Mouse (Mus musculus): ENCODE measurements around the gene Scaf4. TPM values are rescaled to one million over a fixed set of nuclear protein-coding genes. Genes with fewer than 3 reads are reported as not detected.
"Not testable (repeated sequence)": the region's sequence is repeated elsewhere in the genome, so short reads cannot be mapped to it uniquely, and the experiment has no call there.

Gene Scaf4
- total RNA-seq, 2 experiments from 2014 or later: 31.3 to 44.8 TPM

DNA sequence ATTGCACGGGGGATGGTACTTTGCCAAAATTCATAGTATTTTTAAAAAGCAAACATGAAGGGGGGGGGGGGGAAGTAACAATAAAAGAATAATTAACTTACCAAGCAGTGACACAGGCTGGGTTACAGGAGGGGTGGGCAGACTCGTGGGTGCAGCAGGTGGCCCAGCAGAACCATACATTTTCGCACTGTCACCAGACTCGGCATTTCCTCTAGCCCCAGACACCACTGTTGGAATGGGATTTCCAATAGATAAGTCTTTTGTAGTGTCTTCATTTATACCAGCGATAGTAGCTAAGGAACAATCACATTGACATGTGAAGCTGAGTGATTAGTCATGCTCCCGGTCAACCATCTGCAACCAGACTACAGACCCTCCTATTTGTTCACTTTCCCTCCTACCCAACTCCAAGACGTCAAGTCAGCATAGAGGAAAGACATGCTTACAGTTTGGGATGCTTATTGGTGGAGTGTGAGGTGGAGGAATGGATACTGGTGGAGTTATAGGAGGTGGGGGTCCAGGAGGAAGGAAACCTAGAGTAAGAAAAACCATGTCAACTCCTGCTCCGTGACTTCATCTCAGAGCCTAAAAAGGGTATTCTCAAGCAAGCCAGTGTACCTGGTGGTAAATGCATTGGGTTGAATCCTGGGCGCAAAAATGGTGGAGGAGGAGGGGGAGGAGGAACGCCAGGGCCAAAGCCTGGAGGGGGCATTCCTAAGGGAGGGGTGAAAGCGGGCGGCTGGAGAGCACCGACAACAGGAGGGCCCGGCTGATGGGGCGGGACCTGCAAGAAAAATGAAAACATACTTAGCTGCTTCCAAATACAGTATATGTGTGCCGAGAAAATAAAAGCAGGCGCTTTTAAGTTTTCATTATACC lies 41.6 kb downstream of the Scaf4 start:
- no peak for ATAC-seq (replicated peaks; ENCODE audit: poor library complexity, severe bottlenecking)

DNA sequence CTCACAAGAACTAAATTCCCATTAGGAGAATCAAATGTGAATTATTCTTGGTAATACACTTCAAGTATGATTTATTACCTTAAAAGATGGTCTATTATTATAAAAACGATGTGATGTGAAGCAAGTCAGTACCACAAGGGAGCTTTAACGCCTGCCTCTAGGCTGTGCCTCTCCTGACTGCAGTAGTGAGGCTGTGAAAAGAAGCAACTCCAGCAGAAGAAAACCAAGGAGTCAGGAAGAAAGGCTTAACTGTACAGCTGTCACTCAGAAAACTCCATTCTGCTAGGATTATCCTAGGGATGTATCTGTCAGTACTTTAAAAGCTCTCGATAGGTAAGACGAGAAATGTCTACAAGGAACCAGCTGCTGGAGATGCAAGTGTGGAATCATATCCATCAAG lies 42.4 kb downstream of the Scaf4 start:
- no peak for ATAC-seq (replicated peaks; ENCODE audit: poor library complexity, severe bottlenecking)

DNA sequence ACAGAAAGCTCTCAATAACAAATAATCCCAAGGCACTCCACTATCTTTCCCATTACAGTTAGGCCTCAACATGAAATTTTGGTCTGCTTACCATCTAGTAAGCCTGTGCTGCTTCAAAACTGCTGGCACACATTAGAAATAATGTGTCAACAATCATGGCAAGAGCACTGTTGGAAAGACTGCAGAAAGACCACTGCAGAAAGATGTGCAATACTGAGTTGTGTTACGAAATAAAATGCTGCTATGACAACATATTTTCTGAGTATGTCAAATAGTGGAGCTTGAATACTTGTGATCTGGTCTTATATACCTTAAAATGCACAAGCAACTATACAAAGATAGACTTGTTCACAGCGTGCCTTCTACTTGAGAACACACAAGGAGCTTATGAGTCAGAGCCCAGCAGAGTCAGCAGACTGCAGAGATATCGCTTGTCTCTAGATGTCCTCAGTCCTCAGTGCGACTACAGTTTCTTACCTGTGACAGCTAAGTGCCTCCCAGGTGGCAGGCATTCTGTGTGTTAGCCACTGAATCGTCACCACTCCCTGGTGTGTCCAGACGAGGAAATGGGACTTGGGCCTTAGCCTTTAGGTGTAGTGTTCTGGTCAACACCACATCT lies 45.1 kb downstream of the Scaf4 start:
- ATAC-seq (replicated peaks; ENCODE audit: poor library complexity, severe bottlenecking): peak; percentile 84

DNA sequence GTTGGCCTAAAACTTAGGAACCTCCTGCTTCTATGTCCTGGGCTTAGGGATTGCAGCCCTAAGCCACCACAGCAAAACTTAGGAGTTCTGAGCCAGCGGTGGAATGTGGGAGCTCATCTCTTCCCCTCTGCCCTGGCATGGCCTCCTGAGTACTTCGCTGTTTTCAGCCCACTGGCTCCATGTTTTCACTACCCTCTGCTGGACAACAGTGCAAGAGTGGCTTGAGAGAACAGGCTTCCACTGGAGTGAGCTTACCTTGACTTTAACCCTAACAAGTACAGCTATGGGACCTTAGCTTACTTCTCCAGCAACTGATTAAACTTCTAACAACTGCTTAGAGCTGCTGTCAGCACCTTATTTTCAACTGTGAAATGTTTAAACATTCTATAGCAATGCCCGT lies 49.1 kb downstream of the Scaf4 start:
- no peak for ATAC-seq (replicated peaks; ENCODE audit: poor library complexity, severe bottlenecking)

DNA sequence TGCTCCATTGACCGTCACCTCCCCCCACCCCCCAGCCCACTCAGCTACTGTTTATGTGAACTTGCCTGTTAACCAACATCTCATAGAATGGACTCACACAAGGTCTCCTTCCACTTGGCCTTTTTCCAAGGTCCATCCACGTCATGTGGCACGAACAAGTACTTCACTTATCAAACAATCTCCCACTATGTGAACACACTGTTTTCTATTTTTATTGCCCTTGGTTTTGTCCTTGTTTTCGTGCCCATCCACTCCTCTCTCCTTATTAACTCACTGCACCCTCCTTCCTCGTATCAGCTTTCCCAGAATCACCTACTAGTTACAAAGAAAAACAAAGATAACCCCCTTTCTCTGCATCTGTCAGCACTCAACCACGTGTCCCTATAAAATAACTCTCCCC lies 49.7 kb downstream of the Scaf4 start:
- no peak for ATAC-seq (replicated peaks; ENCODE audit: poor library complexity, severe bottlenecking)

DNA sequence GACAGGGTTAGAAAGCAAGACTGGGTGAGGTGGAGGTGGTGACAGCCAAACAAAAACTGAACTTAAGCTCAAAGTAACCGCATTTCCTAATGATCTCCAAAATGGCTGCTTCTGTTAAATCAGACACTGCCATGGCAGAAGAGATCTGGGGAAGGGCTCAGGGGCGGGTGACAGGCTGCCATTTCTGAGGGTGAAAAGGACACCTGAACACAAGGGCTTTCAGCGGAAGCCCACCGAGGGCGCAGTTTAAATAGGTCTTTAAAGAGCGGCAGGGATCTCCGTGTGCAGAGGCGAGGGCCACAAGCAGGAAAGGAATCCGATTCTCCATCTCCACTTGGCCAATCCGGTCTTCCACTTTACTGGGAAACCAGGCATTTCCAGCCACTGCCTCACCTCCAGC lies 50.6 kb downstream of the Scaf4 start:
- ATAC-seq (replicated peaks; ENCODE audit: poor library complexity, severe bottlenecking): no peak

DNA sequence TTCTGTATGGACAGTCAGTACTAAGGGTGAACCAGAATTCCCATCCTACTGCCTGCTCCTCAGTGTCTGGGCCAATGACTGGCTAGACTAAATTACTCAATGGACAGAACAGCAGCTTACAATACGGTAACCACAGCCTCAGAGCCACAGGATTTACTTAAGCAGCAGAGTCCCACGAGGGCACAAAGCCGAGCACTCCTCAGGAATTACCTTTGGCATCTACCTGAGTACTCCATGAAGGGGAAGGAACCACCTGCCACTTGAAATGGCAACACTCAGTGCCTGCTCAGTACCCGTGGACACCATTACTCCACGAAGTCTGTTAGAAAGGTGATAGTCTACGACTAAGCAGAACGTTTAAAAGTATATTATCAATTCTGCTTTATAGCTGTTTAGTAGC lies 53.0 kb downstream of the Scaf4 start:
- ATAC-seq (replicated peaks; ENCODE audit: poor library complexity, severe bottlenecking): no peak

DNA sequence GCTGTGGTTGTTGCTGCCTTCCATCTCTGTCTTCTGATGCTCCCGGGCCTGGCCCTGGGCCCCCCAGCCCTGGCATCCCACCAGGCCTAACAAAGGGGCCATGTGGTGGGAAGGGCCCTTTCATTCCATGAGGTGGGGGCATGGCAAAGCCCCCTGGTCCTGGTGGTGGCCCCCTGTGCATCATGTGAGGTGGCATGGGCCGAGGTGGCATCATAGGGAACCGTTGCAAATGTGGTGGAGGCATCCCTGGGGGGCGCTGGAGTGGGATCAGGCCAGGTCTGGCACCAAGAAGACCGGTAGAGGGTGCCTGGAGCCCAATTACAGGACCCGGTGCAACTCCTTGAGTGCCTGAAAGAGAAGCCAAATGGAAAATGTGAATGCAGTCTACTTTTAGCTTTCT lies 54.4 kb downstream of the Scaf4 start:
- ATAC-seq (replicated peaks; ENCODE audit: poor library complexity, severe bottlenecking): no peak

DNA sequence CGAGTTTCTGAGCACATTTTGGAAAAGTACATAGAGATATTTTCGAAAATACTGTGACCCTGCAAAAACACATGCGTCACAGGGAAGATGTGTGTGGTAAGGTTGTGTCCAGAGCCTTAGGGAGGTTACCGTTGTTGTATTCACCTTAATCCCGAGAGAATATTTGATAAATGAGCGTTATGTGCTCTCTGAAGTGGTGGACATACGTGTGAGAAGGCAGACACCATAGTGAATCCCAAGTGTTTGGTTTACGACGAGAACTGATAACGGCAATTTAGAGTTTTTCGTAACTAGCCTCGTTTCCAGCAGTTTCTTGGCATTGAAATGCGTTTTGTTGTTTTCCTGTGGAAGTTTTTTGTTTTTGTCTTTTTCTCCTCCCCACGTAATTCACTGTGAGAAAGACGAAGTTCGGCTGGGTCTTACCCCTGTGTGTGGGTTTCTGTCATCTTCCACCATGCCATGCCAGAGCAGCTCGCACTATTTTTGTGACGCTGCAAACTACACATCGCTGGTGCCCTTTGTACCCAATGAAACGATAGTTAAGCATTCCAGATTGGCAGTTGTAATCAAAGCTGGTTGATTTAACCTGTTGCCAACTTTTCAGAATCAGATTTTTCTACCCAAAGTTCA lies 62.7 kb downstream of the Scaf4 start:
- ATAC-seq (replicated peaks; ENCODE audit: poor library complexity, severe bottlenecking): no peak; the same call in 1 of the 2 replicates

DNA sequence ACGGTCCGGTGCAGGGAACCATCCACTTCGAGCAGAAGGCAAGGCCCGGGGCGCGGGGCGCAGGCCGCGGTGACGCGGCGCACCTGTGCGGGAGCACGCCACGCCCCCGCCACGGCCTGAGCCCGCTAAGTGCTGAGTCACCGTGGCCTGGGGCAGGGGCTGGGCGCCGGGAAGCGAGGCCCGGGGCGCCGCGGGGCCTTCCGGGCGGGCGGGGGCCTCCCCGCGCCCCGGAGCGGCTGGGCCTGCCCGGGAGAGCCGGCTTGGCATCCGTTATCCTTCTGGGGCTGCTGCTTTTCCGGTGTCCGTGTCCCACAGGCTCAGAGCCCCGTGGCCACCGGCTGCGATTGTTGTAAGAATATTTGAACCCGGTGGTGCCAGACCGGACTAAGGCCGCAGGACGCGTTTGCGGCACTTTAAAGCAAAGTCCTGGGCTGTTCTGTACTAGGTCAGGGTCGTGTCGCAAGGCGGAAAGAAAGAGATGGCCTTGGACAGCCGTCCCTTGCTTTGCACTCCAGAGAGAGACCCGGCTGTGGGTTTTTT lies 63.3 kb downstream of the Scaf4 start:
- ATAC-seq (replicated peaks; ENCODE audit: poor library complexity, severe bottlenecking): peak; percentile 11

DNA sequence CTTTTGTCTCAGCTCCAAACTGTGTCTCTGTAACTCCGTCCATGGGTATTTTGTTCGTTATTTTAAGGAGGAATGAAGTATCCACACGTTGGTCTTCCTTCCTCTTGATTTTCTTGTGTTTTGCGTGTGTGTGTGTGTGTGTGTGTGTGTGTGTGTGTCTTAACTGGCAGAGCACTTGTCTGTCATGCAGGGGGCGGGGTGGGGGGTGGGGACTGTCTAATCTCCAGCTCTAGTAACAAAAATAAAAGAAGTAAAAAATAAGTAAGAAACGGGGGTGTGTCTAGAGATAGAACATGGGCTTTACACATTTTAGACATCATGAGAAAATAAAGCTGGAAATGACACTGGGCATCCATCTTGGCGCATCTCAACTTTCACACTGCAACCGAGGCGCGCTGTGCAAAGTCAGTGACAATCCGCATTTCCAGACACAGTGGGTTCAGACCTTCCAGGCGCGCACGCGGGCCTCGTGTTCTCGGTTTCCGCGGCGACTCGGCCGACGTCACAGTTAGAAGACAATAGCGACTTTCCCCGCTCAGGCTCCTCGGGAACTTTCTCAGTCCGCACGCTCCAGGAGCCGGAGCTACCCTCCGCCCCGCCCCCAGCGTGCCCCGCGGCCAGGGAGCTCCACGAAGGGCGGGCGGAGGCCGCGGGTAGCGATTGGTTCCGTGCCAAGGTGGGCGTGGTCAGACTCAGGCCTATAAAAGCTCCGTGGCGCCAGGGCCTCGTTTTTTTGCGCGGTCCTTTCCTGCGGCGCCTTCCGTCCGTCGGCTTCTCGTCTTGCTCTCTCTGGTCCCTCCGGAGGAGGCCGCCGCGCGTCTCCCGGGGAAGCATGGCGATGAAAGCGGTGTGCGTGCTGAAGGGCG lies 64.0 kb downstream of the Scaf4 start, which contains the start of gene Sod1:
Sod1 (plus strand) TSS at position 729 of the 866 bp plus-strand sequence.
- peak; percentile 85 for ATAC-seq (replicated peaks; ENCODE audit: poor library complexity, severe bottlenecking)

DNA sequence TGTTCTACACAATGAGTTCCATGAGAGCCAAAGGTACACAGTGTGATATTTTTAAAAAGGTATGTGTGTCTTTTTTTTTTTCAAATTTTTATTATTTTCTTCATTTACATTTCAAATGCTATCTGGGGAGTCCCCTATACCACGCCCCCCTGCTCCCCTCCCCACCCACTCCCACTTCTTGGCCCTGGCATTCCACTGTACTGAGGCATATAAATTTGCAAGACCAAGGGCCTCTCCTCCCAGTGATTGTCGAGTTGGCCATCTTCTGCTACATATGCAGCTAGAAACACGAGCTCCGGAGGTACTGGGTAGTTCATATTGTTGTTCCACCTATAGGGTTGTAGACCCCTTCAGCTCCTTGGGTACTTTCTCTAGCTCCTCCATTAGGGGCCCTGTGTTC lies 64.9 kb downstream of the Scaf4 start:
- ATAC-seq (replicated peaks; ENCODE audit: poor library complexity, severe bottlenecking): not testable (repeated sequence)

DNA sequence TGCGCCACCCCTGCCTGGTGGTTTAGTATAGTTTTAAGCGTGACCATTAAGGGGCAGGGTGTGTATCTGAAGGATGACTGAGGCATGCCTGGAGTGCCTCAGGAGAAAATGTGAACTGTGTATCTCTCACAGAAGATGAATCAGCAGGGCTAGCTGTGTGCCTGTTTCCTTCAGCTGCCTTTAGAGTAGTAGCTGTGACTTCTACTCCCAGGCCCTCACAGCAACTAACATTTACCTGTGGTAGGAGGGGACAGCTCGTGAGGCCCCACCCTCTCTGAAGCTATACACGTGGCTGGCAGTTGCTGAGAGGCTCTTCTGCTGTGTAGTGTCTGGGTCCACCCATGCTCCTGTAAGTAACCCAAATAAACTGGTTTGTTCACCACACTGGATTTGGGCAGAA lies 66.4 kb downstream of the Scaf4 start:
- ATAC-seq (replicated peaks; ENCODE audit: poor library complexity, severe bottlenecking): no peak

DNA sequence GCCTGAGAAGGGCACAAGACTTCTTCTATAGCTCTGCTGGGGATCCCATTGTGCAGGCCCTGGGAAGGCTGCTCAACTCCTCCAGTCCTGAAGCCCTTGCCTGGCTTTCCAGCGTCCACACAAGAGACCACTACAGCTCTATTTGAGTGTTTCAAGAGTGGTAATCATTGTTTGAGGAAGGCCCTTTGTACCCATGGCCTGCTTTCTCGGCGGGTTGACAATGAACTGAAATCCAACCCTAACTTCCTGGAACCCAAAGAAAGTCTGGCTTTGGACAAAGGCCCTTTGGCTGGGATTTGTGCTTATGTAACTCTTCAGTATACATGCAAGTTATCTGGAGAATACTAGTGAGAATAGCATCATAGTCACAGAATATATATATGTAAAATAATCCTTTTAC lies 66.9 kb downstream of the Scaf4 start:
- no peak for ATAC-seq (replicated peaks; ENCODE audit: poor library complexity, severe bottlenecking)

DNA sequence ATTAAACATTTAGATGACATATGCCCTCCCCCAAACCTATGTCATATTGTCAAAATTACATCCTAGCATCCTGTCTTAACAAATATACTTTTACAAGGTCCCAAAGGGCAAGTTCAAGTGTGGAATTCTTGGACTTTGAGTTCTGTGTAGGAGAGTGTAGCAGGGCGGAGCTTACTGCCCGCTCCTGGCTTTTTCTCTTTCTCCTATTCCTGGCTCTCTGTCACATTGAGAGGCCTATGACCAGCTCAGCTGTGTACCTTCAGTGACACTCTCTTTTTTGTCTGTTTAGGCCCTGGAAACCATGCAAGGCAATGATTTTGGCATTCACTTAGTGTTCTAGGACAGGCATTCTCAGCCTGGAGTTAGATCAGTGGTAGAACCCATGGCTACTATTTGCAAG lies 67.9 kb downstream of the Scaf4 start:
- no peak for ATAC-seq (replicated peaks; ENCODE audit: poor library complexity, severe bottlenecking)

DNA sequence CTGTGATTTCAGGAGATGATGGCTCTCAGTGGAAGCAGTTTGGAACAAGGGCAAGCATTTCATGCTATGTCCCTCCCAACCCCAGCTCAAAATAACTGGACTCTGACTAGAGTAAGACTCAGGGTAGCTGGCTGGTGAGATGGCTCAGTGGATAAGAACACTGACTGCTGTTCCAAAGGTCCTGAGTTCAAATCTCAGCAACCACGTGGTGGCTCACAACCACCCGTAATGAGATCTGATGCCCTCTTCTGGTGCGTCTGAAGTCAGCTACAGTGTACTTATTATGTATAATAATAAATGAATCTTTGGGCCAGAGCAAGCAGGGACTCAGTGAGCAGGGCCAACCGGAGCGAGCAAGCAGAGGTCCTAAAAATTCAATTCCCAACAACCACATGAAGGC lies 68.4 kb downstream of the Scaf4 start:
- not testable (repeated sequence) for ATAC-seq (replicated peaks; ENCODE audit: poor library complexity, severe bottlenecking)

DNA sequence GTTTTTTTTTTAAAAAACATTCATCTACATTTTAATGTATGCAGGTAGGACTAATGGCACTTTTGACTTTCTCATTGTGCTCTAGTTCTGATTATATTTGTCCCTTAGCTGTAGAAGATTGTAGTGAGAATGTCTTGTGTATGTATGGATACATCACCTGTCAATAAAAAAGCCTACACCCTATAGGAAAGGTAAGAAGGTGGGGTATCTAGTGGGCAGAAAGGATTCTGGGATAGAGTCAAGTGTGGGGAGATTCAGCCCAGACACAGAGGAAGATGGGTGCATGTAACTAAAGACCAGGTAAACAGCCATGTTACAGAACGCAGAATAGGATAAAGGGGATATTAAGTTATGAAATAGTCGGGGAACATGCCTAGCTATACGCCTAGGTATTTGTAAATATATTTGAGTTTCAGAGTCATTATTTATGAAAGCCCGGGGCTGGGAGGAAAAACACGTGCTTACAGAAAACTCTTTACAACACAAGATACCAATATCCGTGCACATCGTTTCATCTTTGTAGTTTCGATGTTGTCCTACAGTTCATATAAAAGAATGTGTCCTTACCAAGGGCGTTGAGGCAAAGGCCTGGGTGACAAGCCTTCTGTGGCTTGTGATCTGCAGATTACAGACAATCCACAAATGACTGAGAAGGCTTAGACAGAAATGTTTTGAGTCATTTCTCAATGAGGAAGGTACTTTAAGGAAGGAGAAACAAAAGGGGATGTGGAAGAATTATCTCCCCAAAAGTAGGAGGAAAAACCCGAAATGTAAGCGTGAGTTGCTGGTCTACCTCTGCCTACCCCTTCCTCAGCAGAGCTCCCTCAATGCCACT lies 69.4 kb downstream of the Scaf4 start:
- peak; percentile 79 for ATAC-seq (replicated peaks; ENCODE audit: poor library complexity, severe bottlenecking)

DNA sequence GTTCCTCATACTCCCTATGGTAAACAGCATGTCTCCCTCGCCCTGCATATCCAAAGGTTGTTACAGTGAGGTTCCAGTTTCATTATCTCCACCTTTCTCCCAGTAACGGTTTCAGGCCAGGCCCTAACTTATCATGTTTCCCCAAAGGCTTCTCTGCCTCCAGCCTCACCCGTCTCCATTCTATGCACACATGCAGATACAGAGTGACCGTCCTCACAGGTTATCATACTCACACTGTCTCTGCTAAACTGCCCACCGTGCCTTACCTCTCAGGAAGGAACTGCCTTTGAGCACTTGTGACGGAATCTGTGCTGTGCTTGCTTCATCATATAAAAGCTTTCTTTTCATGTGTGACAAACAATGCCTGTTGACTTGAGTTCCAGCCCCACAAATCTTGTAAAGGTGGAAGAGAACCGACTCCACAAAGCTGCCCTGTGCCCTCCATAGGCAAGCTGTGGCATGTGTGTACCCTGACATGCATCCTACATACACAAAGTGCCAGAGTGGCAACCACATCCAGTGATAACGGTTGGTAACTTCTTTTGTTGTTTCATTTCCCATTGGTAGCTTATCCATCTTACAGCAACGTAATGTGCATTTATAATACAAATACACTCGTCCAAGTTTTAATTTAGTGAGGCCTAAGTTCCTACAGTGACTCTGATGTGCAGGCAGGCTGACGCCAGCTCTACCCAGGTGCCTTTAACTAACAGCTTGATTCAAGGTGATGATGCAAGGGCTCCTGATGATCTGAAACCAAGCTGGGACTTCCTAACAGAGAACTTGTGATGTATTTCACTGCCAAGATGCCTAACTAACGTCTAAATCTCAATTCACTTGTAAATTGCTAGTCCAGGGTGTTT lies 70.6 kb downstream of the Scaf4 start:
- peak; percentile 42 for ATAC-seq (replicated peaks; ENCODE audit: poor library complexity, severe bottlenecking)

All from granulocyte monocyte progenitor cell, adult 5-6 weeks (primary cell).